Mouse (Mus musculus) liver, embryonic 15.5 days (tissue): ENCODE data around the gene Gli2. TPM values are rescaled to one million over a fixed set of nuclear protein-coding genes. Genes with fewer than 3 reads are reported as not detected.

Experiments used
- ATAC-seq: fragments of 200-750 bp; cut with Nextera tagmentation; 2 replicates; pipeline ENCODE4 v1.8.0; 2017; ENCODE audit warnings: moderate number of reproducible peaks, mild to moderate bottlenecking, moderate library complexity; ENCODE audit not compliant: insufficient read depth
- H3K27ac ChIP-seq: fragments of 300-500 bp; sonication (generic); replicated peaks from 2 replicates; pipeline ENCODE4 v1.5.1; 2015; ENCODE audit warnings: mild to moderate bottlenecking, inconsistent platforms
- H3K27me3 ChIP-seq: fragments of 300-500 bp; sonication (generic); 2 replicates; pipeline ENCODE4 v1.6.1; 2015; ENCODE audit warnings: mild to moderate bottlenecking, inconsistent platforms
- H3K36me3 ChIP-seq: fragments of 300-500 bp; sonication (generic); replicated peaks from 2 replicates; pipeline ENCODE4 v1.6.1; 2015; ENCODE audit warnings: moderate library complexity, mild to moderate bottlenecking, inconsistent platforms
- H3K4me1 ChIP-seq: fragments of 300-500 bp; sonication (generic); replicated peaks from 2 replicates; pipeline ENCODE4 v1.6.1; 2015; ENCODE audit warnings: inconsistent platforms
- H3K4me2 ChIP-seq: fragments of 300-500 bp; sonication (generic); 2 replicates; pipeline ENCODE4 v1.6.1; 2015; ENCODE audit warnings: moderate library complexity, mild to moderate bottlenecking, inconsistent platforms
- H3K4me3 ChIP-seq: fragments of 300-500 bp; sonication (generic); replicated peaks from 2 replicates; pipeline ENCODE4 v1.5.1; 2015; ENCODE audit warnings: mild to moderate bottlenecking, inconsistent platforms
- H3K9ac ChIP-seq: fragments of 300-500 bp; sonication (generic); 2 replicates; pipeline ENCODE4 v1.6.1; 2015; ENCODE audit warnings: moderate library complexity, mild to moderate bottlenecking, inconsistent platforms
- H3K9me3 ChIP-seq: fragments of 300-500 bp; sonication (generic); replicated peaks from 2 replicates; pipeline ENCODE4 v1.6.1; 2016; ENCODE audit warnings: inconsistent platforms
- WGBS: fragments of 180-500 bp; shearing (Covaris S2); methylation state at CpG from one replicate; pipeline ENCODE4 v1.1.7; 2015; ENCODE audit warnings: mixed read lengths; ENCODE audit not compliant: insufficient replicate concordance; 5-methylcytosine and 5-hydroxymethylcytosine counted together
- polyA plus RNA-seq: library from polyadenylated mRNA; unstranded; fragments of >200 nt; fragmentation: Nextera tagmentation; extraction: Ambion mirVana; gene quantifications from 2 replicates; pipeline ENCODE4 v1.2.1, GENCODE M21; 2015

Gene Gli2
- polyA plus RNA-seq, 1 experiment from 2014 or later = 0.35 TPM

DNA sequence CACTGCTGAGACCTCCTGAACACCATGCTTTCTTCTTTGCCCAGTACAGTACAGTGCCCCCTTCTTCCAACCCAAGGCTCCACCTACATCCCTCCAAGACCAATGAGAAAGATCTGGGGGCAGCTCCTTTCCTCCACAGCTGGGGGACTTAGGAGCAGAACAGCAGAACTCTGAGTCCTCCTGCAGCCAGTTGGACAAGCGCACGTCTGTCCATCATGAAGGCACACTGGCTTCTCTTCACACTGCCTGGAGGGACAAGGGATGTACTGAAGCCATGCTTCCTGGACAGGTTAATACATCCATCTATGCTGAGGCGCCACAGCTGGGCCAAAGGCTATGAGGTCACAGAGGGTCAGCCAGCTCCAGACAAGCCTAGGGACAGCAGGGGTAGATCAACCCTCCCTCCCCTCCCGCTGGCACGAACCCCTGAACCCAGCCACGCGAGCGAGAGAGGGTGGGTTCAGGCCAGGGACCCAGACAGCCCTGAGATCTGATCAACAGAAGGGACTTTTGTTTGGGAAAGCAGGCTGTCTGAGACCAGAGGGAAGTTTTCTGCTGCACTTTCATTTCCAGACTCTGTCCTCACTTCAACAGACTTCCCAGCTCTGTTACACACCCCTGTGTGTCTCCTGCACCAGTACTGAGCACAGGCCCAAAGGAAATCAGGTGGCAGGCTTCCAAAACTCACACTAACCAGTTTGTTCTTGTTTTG lies 27.6 kb downstream of the Gli2 start:
- WGBS = 60% methylated on average over 8 of the region's 8 CpGs
- no peaks in the 10 kb centered on the region for H3K9me3 ChIP-seq
- H3K36me3 ChIP-seq = no peaks in the 10 kb centered on the region
- no peak for ATAC-seq
- H3K27ac ChIP-seq = no peak overlapping the region
- H3K9ac ChIP-seq = no peak overlapping the region
- H3K4me2 ChIP-seq = no peak overlapping the region
- H3K4me3 ChIP-seq = no peak overlapping the region
- no peaks in the 10 kb centered on the region for H3K27me3 ChIP-seq
- H3K4me1 ChIP-seq = no peaks in the 10 kb centered on the region

DNA sequence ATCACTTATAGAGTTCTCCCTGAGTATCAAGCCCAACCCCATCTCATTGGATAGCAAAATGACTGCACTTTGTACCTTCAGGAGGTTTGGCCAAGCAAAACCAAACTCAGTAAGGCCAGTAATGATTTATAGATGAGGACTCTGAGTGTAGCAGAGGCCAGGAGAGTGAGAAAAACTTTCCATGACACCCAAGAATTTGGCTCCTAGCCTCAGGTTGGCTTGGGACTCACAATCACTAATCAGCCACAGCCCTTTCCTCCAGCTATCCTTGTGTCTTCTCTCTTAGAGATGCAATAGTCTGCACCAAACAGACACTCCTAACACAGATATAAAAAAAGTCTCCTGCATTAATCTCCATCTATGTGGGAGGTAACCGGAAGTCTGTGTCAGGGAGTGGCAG lies 31.1 kb downstream of the Gli2 start:
- no peaks in the 10 kb centered on the region for H3K27me3 ChIP-seq
- H3K4me2 ChIP-seq = no peak overlapping the region
- no peaks in the 10 kb centered on the region for H3K4me1 ChIP-seq
- no peak overlapping the region for H3K27ac ChIP-seq
- ATAC-seq = no peak
- H3K9ac ChIP-seq = no peak overlapping the region
- no peaks in the 10 kb centered on the region for H3K9me3 ChIP-seq
- WGBS = 73% methylated on average over 1 of the region's 1 CpGs
- no peak overlapping the region for H3K4me3 ChIP-seq
- no peaks in the 10 kb centered on the region for H3K36me3 ChIP-seq

DNA sequence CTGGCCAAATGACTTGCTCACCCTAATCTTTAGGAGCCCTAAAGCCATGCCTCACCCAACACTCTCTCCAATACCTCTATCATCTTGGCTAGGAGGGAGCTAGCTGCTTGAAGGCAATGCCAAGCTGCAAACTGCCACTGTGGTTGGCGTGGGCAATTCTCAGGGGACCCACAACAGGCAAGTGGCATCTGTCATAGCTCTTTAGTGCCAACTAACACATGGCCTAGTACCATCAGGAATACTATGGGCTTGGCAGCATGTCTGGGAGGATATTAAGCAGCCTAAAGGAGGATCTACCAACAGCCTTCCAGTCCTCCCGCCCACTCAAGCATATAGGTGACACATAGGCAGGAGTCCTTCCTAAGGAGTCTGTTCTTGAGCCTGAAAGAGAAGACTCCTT lies 33.3 kb downstream of the Gli2 start:
- H3K4me3 ChIP-seq = no peak overlapping the region
- 35% methylated on average over 2 of the region's 2 CpGs for whole genome bisulfite sequencing
- ATAC-seq = no peak
- H3K36me3 ChIP-seq = no peaks in the 10 kb centered on the region
- no peak overlapping the region for H3K4me2 ChIP-seq
- H3K27me3 ChIP-seq = no peaks in the 10 kb centered on the region
- H3K27ac ChIP-seq = no peak overlapping the region
- H3K9ac ChIP-seq = no peak overlapping the region
- H3K9me3 ChIP-seq = no peaks in the 10 kb centered on the region
- H3K4me1 ChIP-seq = no peaks in the 10 kb centered on the region

DNA sequence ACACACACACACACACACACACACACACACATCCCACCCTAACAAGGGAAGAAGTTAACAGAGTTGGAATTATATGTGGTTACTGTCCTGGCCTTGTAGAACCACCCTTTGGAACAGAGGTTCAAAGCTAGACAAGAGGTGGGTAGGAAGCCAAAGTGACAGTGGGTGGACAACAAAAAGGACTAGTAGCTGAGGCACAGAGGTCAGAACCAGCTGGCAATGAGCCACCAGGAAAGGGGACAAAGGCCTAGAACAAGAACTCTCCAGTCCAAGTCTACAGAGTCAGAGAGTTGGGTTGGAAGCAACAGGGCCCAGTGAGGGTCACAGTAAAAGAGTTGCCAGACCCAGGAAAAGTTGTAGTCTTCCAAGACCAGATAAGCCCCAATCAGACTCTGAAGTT lies 34.4 kb downstream of the Gli2 start:
- Histone ChIP-seq H3K4me3 (no peak overlapping the region), H3K9me3 (no peaks in the 10 kb centered on the region), H3K27me3 (no peaks in the 10 kb centered on the region), H3K36me3 (no peaks in the 10 kb centered on the region), H3K9ac (no peak overlapping the region), H3K27ac (no peak overlapping the region), H3K4me1 (no peaks in the 10 kb centered on the region), H3K4me2 (no peak overlapping the region)
- ATAC-seq = no peak

DNA sequence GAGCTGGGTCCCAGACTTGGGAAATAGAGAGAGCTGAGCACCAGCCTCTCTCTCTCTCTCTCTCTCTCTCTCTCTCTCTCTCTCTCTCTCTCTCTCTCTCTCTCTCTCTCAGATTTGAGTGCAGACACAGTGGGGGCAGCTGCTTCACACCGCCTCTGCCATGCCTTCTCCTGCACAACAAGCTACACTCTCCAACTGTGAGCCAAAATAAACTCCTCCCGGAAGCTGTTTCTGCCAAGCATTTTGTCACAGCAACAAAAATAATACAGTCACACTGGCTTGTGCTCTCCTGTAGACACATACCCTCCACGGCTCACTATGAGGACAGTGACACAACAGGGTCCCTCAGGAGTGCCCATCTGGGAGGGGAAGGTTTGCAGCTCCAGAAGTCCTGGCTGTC lies 36.6 kb downstream of the Gli2 start:
- Histone ChIP-seq H3K9ac (no peak overlapping the region), H3K4me1 (no peaks in the 10 kb centered on the region), H3K36me3 (no peaks in the 10 kb centered on the region), H3K9me3 (no peaks in the 10 kb centered on the region), H3K4me2 (no peak overlapping the region), H3K4me3 (no peak overlapping the region), H3K27me3 (no peaks in the 10 kb centered on the region), H3K27ac (no peak overlapping the region)
- WGBS = 60% methylated on average over 3 of the region's 3 CpGs
- no peak for ATAC-seq

DNA sequence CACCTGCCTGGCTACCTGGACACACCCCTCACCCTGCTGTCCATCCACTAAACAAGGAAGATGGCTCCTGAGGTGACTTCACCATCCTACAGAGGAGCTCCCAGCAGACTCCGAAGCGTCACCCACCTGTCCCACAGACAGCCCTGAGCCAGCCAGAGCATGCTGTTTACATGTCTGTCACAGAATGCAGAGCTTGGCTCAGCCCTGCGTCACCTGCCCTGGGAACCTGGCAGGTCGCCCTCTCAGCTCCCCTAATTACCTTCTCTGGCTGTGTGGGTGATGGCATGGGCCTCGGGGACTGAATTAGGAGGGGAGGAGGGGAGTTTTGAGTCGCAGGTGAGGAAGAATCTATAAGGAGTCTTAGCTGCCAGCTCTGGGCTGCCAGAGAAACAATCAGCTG lies 38.3 kb downstream of the Gli2 start:
- no peaks in the 10 kb centered on the region for H3K4me1 ChIP-seq
- no peak overlapping the region for H3K27ac ChIP-seq
- H3K36me3 ChIP-seq = no peaks in the 10 kb centered on the region
- H3K27me3 ChIP-seq = no peaks in the 10 kb centered on the region
- no peak overlapping the region for H3K9ac ChIP-seq
- no peak overlapping the region for H3K4me3 ChIP-seq
- no peaks in the 10 kb centered on the region for H3K9me3 ChIP-seq
- WGBS = 65% methylated on average over 6 of the region's 6 CpGs
- H3K4me2 ChIP-seq = no peak overlapping the region
- no peak for ATAC-seq

DNA sequence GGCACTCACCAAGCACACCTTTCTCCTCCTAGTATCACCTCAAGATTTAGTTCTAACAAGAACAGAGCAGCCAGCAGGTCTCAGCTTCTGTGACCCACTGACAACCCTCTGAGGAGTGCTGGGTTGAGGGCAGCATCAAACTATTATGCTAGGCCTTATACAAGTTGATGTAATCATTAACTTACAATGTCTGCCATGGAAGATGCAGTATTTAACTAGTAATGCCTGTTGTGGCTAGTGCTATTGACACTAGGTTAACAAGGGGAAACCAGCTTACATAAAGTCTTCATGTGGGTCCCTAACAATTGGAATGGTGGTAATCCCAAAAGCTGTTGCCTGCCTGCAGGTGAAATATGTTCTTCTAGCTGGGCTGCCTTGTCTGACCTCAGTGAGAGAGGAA lies 44.5 kb downstream of the Gli2 start:
- no peak overlapping the region for H3K9ac ChIP-seq
- H3K4me3 ChIP-seq = no peak overlapping the region
- H3K4me1 ChIP-seq = no peaks in the 10 kb centered on the region
- H3K36me3 ChIP-seq = no peaks in the 10 kb centered on the region
- no peak overlapping the region for H3K4me2 ChIP-seq
- no peak overlapping the region for H3K27ac ChIP-seq
- ATAC-seq = no peak
- no peaks in the 10 kb centered on the region for H3K27me3 ChIP-seq
- no peaks in the 10 kb centered on the region for H3K9me3 ChIP-seq

DNA sequence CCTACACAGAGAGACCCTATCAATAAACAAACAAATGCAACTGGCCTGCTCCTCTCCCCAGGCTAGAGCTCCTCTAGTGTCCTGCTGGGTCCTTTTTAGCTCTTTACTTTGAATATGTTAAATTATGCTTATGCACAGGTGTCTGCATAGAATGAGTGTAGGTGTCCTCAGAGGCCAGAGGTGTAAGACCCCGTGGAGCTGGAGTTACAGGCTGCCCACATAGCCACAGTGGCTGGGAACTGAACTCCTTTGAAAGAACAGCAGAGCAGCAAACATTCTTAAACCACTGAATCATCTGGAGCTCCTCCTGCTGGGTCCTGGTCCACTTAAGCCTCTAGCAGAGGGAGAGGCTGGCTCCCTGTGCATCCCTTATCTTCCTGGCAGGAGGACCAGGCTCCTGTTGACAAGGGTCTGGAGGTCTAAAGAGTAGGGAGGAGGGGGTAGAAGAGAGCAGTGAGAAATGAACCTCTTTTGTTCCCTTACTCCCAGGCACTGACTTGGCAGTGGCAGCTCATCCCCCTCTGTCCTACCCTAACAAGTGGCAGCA lies 49.5 kb downstream of the Gli2 start:
- Histone ChIP-seq H3K27me3 (no peaks in the 10 kb centered on the region), H3K36me3 (no peaks in the 10 kb centered on the region), H3K4me2 (no peak overlapping the region), H3K9ac (no peak overlapping the region), H3K27ac (no peak overlapping the region), H3K9me3 (no peaks in the 10 kb centered on the region), H3K4me1 (no peaks in the 10 kb centered on the region), H3K4me3 (no peak overlapping the region)
- 28% methylated on average over 1 of the region's 1 CpGs for WGBS
- ATAC-seq = no peak

DNA sequence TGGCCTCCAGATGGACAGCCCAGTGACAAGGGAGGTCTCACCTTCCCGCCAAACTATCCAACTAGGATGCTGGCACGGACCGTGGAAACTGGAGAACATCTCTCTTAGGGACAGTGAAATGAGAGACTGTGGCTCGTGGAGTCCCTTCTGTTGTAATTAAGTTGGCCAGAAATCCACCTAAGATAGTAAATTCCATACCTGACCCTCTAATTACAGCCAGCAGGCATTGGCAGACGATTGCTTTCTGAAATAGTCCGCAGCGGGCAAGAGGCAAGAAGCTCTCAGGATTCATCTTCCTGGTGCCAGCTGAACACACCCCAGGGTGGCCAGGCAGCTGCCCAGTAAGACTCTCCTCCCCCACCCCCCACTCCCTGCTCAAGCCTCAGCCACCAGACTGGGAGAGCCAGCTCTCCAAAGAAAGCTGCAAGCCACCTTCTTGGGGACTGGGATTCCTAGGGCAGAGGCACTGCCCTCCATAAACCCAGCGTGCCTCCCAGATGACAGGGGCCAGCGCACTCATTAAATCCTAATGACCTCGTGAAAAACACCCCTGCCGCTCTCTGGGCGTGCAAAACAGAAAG lies 51.9 kb downstream of the Gli2 start:
- no peak overlapping the region for H3K9ac ChIP-seq
- H3K27me3 ChIP-seq = no peaks in the 10 kb centered on the region
- H3K4me1 ChIP-seq = no peaks in the 10 kb centered on the region
- no peaks in the 10 kb centered on the region for H3K9me3 ChIP-seq
- no peak overlapping the region for H3K4me2 ChIP-seq
- 65% methylated on average over 12 of the region's 12 CpGs for WGBS
- H3K27ac ChIP-seq = no peak overlapping the region
- no peak for ATAC-seq
- no peaks in the 10 kb centered on the region for H3K36me3 ChIP-seq
- H3K4me3 ChIP-seq = no peak overlapping the region

DNA sequence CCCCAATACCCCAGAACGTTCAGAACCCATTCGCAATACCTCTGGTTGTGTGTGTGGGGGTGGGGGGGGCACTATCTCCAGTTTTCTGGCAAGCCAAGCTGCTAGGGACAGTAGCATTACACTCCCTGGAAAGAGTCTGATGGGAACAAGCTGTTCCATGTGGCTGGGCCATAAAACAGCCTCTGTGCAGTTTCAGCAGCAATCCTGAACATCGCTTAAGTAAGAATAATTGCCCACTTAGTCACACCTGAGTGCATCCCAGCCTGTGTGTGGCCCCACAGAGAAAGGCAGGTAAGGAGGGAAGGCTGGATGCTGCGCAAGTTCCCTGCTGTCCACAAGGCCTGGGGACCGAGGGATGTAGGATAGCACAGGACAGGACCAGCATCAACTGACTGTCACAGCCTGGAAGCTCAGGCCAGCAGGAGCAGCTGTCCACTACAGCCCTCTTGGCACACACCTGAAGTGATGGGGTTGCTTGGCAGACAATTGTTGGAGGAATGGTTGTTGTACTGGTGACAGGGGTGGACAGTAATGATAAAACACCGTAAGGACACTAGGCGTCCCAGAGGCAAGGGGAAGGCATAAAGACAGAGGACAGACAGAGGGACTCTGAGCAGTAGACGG lies 58.8 kb downstream of the Gli2 start:
- Histone ChIP-seq H3K4me3 (no peak overlapping the region), H3K27ac (no peak overlapping the region), H3K9ac (no peak overlapping the region), H3K4me1 (no peaks in the 10 kb centered on the region), H3K9me3 (no peaks in the 10 kb centered on the region), H3K4me2 (no peak overlapping the region), H3K27me3 (no peaks in the 10 kb centered on the region), H3K36me3 (no peaks in the 10 kb centered on the region)
- WGBS = 78% methylated on average over 8 of the region's 8 CpGs
- no peak for ATAC-seq

DNA sequence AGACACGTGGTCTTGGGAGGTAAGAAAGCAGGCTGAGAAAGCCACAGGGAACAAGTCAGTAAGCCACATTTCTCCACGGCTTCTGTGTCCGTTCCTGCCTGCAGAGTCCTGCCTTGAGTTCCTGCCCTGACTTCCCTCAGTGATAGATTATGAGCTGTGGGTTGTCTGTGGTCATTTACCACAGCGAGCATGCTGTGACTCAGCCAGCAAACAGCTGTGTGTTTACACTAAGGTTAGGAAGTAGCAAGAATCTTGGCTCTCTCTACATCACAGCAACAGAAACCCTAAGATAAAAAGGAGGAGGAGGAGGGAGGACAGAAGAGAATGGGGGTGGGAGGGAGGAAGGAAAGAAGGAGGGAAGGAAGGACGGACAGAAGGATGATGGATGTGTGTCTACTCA lies 59.6 kb downstream of the Gli2 start:
- Histone ChIP-seq H3K4me3 (no peak overlapping the region), H3K4me1 (no peaks in the 10 kb centered on the region), H3K36me3 (no peaks in the 10 kb centered on the region), H3K4me2 (no peak overlapping the region), H3K27ac (no peak overlapping the region), H3K9me3 (no peaks in the 10 kb centered on the region), H3K27me3 (no peaks in the 10 kb centered on the region), H3K9ac (no peak overlapping the region)
- no peak for ATAC-seq
- WGBS = 13% methylated on average over 5 of the region's 5 CpGs
